Mouse (Mus musculus): ENCODE results near the gene Camta1.

Camta1 gene

GRCm38 (mm10) chr4:150965555-150965951, 896.1 kb downstream of the Camta1 start:
- no peak for DNase-seq

GRCm38 (mm10) chr4:150964635-150965554, 896.8 kb downstream of the Camta1 start:
- DNase-seq, result peak; percentile 95 to 96

- DNase-seq, result no peak
These were observed 898.0 kb downstream of the Camta1 start for GRCm38 (mm10) chr4:150963711-150964110.

- DNase-seq, result no peak
These were observed 899.4 kb downstream of the Camta1 start for GRCm38 (mm10) chr4:150962231-150962630.

- peak; percentile 39 to 55 for DNase-seq
These were observed 903.1 kb downstream of the Camta1 start for GRCm38 (mm10) chr4:150958536-150958935.

- no peak for DNase-seq
These were observed 904.6 kb downstream of the Camta1 start for GRCm38 (mm10) chr4:150957106-150957458.

GRCm38 (mm10) chr4:150956369-150957105, 905.1 kb downstream of the Camta1 start:
- DNase-seq, result peak in 1 of 2 experiments; percentile 43

- no peak for DNase-seq
These were observed 910.7 kb downstream of the Camta1 start for GRCm38 (mm10) chr4:150950972-150951371.

- DNase-seq, result no peak
These were observed 917.0 kb downstream of the Camta1 start for GRCm38 (mm10) chr4:150944707-150945106.

- no peak for DNase-seq
These were observed 921.6 kb downstream of the Camta1 start for GRCm38 (mm10) chr4:150939991-150940651.

GRCm38 (mm10) chr4:150938063-150938452, 923.6 kb downstream of the Camta1 start:
- DNase-seq, result no peak

- peak; percentile 45 to 58 for DNase-seq
These were observed 924.2 kb downstream of the Camta1 start for GRCm38 (mm10) chr4:150937293-150938062.

GRCm38 (mm10) chr4:150933503-150933902, 928.2 kb downstream of the Camta1 start:
- no peak for DNase-seq

GRCm38 (mm10) chr4:150927789-150928188, 933.9 kb downstream of the Camta1 start:
- DNase-seq, result no peak

GRCm38 (mm10) chr4:150926924-150927705, 934.6 kb downstream of the Camta1 start:
- DNase-seq, result no peak

GRCm38 (mm10) chr4:150925923-150926322, 935.8 kb downstream of the Camta1 start:
- DNase-seq, result peak in 1 of 2 experiments; percentile 38

GRCm38 (mm10) chr4:150924936-150925335, 936.7 kb downstream of the Camta1 start:
- DNase-seq, result no peak

- no peak for DNase-seq
These were observed 937.4 kb downstream of the Camta1 start for GRCm38 (mm10) chr4:150924308-150924707.

GRCm38 (mm10) chr4:150921206-150921605, 940.5 kb downstream of the Camta1 start:
- peak in 1 of 2 experiments; percentile 51 for DNase-seq

- no peak for DNase-seq
These were observed 944.2 kb downstream of the Camta1 start for GRCm38 (mm10) chr4:150917336-150918027.

Data from kidney, postnatal 4 days (tissue).